Mouse (Mus musculus): ENCODE measurements at regions not wholly inside any gene's neighbourhood (a gene's known extent, or its start where the extent isn't known, plus 50 kb on each side); places are given as distances from the start of the nearest gene placed in this dataset.
A peak's percentile ranks its signal among the peaks of the same experiment; 100 is the strongest.

GRCm38 (mm10) chrX:76795304-76795703 is 192.6 kb upstream of the Cldn34d start:
- DNase-seq (ENCODE audit: low spot score), result no peak
- no peak for ATAC-seq
- WGBS, result 77% methylated on average over 1 of the region's 1 CpGs
- H3K9me3 ChIP-seq (ENCODE audit: low read length), result no peaks in the 10 kb centered on the region
- H3K27ac ChIP-seq (ENCODE audit: low read length), result no peak overlapping the region
- H3K9ac ChIP-seq (replicated peaks; ENCODE audit: low read depth), result no peak overlapping the region
- H3K36me3 ChIP-seq (ENCODE audit: insufficient read depth, low read length), result no peaks in the 10 kb centered on the region
- H3K4me1 ChIP-seq (ENCODE audit: insufficient read depth, low read depth, low read length), result no peaks in the 10 kb centered on the region
- H3K4me2 ChIP-seq (replicated peaks; ENCODE audit: low read depth, low read length), result no peak overlapping the region
- TF ChIP-seq EP300 (IDR thresholded peaks at IDR 0.05) (no peak), CTCF (IDR thresholded peaks at IDR 0.05) (no peak)
- H3K27me3 ChIP-seq (replicated peaks; ENCODE audit: insufficient read depth, low read length), result no peaks in the 10 kb centered on the region
- no peak overlapping the region for H3K4me3 ChIP-seq (ENCODE audit: low read depth, low read length)

GRCm38 (mm10) chrX:76790613-76791012 is 187.9 kb upstream of the Cldn34d start:
- TF ChIP-seq CTCF (IDR thresholded peaks at IDR 0.05) (no peak), EP300 (IDR thresholded peaks at IDR 0.05) (no peak)
- no peaks in the 10 kb centered on the region for H3K27me3 ChIP-seq (replicated peaks; ENCODE audit: insufficient read depth, low read length)
- H3K4me3 ChIP-seq (ENCODE audit: low read depth, low read length), result no peak overlapping the region
- H3K4me1 ChIP-seq (ENCODE audit: insufficient read depth, low read depth, low read length), result no peaks in the 10 kb centered on the region
- H3K27ac ChIP-seq (ENCODE audit: low read length), result no peak overlapping the region
- DNase-seq (ENCODE audit: low spot score) (peak; percentile 6), ATAC-seq (no peak)
- no peaks in the 10 kb centered on the region for H3K36me3 ChIP-seq (ENCODE audit: insufficient read depth, low read length)
- no peak overlapping the region for H3K9ac ChIP-seq (replicated peaks; ENCODE audit: low read depth)
- no peaks in the 10 kb centered on the region for H3K9me3 ChIP-seq (ENCODE audit: low read length)
- H3K4me2 ChIP-seq (replicated peaks; ENCODE audit: low read depth, low read length), result no peak overlapping the region

GRCm38 (mm10) chrX:76780044-76780443 is 177.3 kb upstream of the Cldn34d start:
- Histone ChIP-seq H3K9ac (replicated peaks; ENCODE audit: low read depth) (no peak overlapping the region), H3K4me2 (replicated peaks; ENCODE audit: low read depth, low read length) (no peak overlapping the region), H3K9me3 (ENCODE audit: low read length) (no peaks in the 10 kb centered on the region), H3K36me3 (ENCODE audit: insufficient read depth, low read length) (no peaks in the 10 kb centered on the region), H3K27me3 (replicated peaks; ENCODE audit: insufficient read depth, low read length) (no peaks in the 10 kb centered on the region), H3K4me3 (ENCODE audit: low read depth, low read length) (no peak overlapping the region), H3K27ac (ENCODE audit: low read length) (no peak overlapping the region), H3K4me1 (ENCODE audit: insufficient read depth, low read depth, low read length) (no peaks in the 10 kb centered on the region)
- ATAC-seq, result no peak
- no peak for DNase-seq (ENCODE audit: low spot score)
- TF ChIP-seq CTCF (IDR thresholded peaks at IDR 0.05) (no peak), EP300 (IDR thresholded peaks at IDR 0.05) (no peak)
